Mouse (Mus musculus) spleen, adult 2 months (tissue): Measurements from ENCODE around the gene Bard1.

Source experiments
- CTCF ChIP-seq: fragments of 200-500 bp; IDR thresholded peaks from 2 replicates; pipeline ENCODE4 v1.5.1; 2011; ENCODE audit warnings: mild to moderate bottlenecking, inconsistent platforms; ENCODE audit not compliant: insufficient read depth, insufficient read length, insufficient replicate concordance; ENCODE audit errors: extremely low read depth
- POLR2A ChIP-seq: fragments of 200-500 bp; IDR thresholded peaks from 2 replicates; pipeline ENCODE4 v1.6.1; 2011; ENCODE audit warnings: low read depth, low read length, inconsistent platforms

DNA sequence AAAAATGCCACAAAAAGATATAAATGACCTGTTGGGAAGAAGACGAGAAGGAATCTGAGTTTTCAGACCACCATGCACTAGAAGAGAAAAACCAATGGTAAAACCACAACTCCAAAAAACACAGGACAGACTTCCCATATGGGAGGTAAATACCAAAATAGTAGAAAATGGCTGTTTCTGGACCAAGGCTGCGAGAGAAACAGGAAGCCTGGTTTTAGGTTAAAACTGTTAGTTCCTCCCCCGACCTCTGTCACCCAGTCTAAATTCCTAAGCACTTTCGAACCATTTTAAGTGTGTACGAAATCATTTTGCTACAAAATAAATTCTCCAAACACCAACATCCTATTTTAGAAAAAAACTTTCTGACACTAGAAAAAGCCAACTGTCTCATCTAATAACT, 80.2 kb downstream of the Bard1 start:
- TF ChIP-seq CTCF (no peak), POLR2A (no peak)
